Mouse (Mus musculus): ENCODE data around the gene Kazn.

- TF ChIP-seq CHD2 (IDR thresholded peaks at IDR 0.05; ENCODE audit: low read depth, low read length) (no peak), ZNF384 (IDR thresholded peaks at IDR 0.05; ENCODE audit: low read depth, low read length) (no peak), ZC3H11A (IDR thresholded peaks at IDR 0.05; ENCODE audit: borderline replicate concordance, low read depth, low read length) (no peak), MAFK (IDR thresholded peaks at IDR 0.05; ENCODE audit: insufficient read depth, low read depth, low read length) (no peak)
Measured at GRCm38 (mm10) chr4:142169636-142170035, 69.6 kb downstream of the Kazn start.

Measured in ES-E14 (cell line).